Mouse (Mus musculus): Measurements from ENCODE around the gene Rbp1. TPM values are rescaled to one million over a fixed set of nuclear protein-coding genes. Genes with fewer than 3 reads are reported as not detected.

The Rbp1 gene
- polyA plus RNA-seq, 1 experiment from 2014 or later: 31.7 TPM

DNA sequence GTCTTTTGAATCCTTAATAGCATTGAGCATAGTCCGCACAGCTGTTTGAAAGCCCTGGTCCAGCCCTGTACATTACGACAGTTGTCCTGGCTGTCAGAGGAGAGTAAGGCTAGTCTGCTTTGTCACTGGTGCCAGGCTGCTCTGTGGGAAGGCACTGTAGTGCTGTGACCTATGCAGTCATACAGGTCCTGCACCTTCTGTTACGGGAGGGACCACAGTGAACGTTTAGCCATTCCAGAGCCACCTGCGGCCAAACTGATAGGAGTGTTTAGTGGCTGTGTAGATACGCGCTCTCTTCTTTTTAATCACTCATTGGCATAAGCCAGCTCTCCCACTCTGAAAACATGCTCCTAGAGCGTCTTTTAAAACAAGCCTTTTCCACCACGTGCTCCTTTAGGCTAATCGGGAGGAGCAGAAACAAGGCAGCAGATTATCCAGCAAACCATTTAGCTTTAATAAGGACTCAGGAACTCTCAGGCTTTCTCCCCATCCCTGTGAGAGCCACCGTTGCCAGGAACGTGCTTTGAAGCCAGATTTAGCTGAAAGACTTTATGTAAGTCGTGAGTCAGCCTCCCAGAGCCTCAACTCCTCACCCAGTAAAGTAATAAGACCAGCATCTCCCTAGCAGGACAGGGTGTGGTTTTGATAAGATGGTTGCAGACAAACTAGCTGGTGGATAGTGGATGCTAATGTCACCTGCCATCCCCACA lies 22.4 kb upstream of the Rbp1 start:
- H3K4me1 ChIP-seq (replicated peaks): peaks cover 9% of the 10 kb centered on the region; the same call in 1 of the 2 replicates
- no peak for ATAC-seq (ENCODE audit: low read depth)
- no peaks in the 10 kb centered on the region for H3K9me3 ChIP-seq (replicated peaks)
- H3K27me3 ChIP-seq: no peaks in the 10 kb centered on the region
- no peak overlapping the region for H3K9ac ChIP-seq
- H3K4me2 ChIP-seq: no peak overlapping the region
- no peak overlapping the region for H3K4me3 ChIP-seq (replicated peaks)
- no peak for DNase-seq
- 76% methylated on average over 13 of the region's 13 CpGs for WGBS (ENCODE audit: insufficient replicate concordance)
- H3K27ac ChIP-seq: no peak overlapping the region
- H3K36me3 ChIP-seq: peaks cover 46% of the 10 kb centered on the region

DNA sequence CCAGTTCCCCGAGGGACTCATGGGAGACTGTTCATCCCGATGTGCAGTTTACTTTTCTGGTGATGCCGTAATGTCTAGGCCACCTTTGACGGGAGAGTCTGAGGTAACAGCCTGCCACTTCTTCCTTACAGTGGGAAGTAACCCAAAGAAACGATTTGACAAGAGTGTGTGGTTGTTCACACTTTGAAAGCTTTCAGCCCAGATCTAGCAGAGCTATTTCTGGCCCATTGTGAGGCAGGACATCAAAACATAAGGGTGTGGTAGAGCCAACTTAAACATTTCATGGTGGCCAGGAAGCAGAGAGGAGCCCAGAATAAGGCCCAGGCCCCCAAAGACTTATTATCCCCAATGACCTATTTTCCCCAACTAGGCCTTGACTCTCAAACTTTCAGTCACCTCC lies 21.1 kb upstream of the Rbp1 start:
- DNase-seq: no peak
- 75% methylated on average over 5 of the region's 5 CpGs for WGBS (ENCODE audit: insufficient replicate concordance)

GRCm38 (mm10) chr9:98407771-98408170 lies 15.0 kb upstream of the Rbp1 start:
- no peaks in the 10 kb centered on the region for H3K27me3 ChIP-seq
- DNase-seq (no peak), ATAC-seq (ENCODE audit: low read depth) (no peak)
- H3K9me3 ChIP-seq (replicated peaks): no peaks in the 10 kb centered on the region
- H3K36me3 ChIP-seq: peaks cover 87% of the 10 kb centered on the region
- no peak overlapping the region for H3K4me2 ChIP-seq
- WGBS (ENCODE audit: insufficient replicate concordance): 88% methylated on average over 12 of the region's 12 CpGs
- H3K4me1 ChIP-seq (replicated peaks): no peaks in the 10 kb centered on the region
- no peak overlapping the region for H3K27ac ChIP-seq
- no peak overlapping the region for H3K9ac ChIP-seq
- no peak overlapping the region for H3K4me3 ChIP-seq (replicated peaks)

More for the DNA sequence above, 21.1 kb upstream of the Rbp1 start:
- Histone ChIP-seq H3K4me3 (replicated peaks) (no peak overlapping the region), H3K9ac (no peak overlapping the region), H3K9me3 (replicated peaks) (no peaks in the 10 kb centered on the region), H3K27me3 (no peaks in the 10 kb centered on the region), H3K27ac (no peak overlapping the region), H3K4me1 (replicated peaks) (peaks cover 9% of the 10 kb centered on the region; the same call in 1 of the 2 replicates), H3K4me2 (no peak overlapping the region), H3K36me3 (peaks cover 59% of the 10 kb centered on the region)
- no peak for ATAC-seq (ENCODE audit: low read depth)

GRCm38 (mm10) chr9:98409137-98409536 lies 13.6 kb upstream of the Rbp1 start:
- WGBS (ENCODE audit: insufficient replicate concordance): 24% methylated on average over 3 of the region's 3 CpGs
- Histone ChIP-seq H3K27ac (no peak overlapping the region), H3K4me2 (no peak overlapping the region), H3K9ac (no peak overlapping the region), H3K9me3 (replicated peaks) (no peaks in the 10 kb centered on the region), H3K4me1 (replicated peaks) (no peaks in the 10 kb centered on the region), H3K27me3 (no peaks in the 10 kb centered on the region), H3K4me3 (replicated peaks) (no peak overlapping the region), H3K36me3 (peaks cover 82% of the 10 kb centered on the region)
- DNase-seq (peak; percentile 52), ATAC-seq (ENCODE audit: low read depth) (peak; percentile 48)

- no peaks in the 10 kb centered on the region for H3K27me3 ChIP-seq
- H3K9ac ChIP-seq: no peak overlapping the region
- ATAC-seq (ENCODE audit: low read depth): no peak
- H3K4me3 ChIP-seq (replicated peaks): no peak overlapping the region
- no peak overlapping the region for H3K27ac ChIP-seq
- H3K36me3 ChIP-seq: peaks cover 28% of the 10 kb centered on the region; the same call in 1 of the 2 replicates
- H3K4me1 ChIP-seq (replicated peaks): no peaks in the 10 kb centered on the region
- no peaks in the 10 kb centered on the region for H3K9me3 ChIP-seq (replicated peaks)
- DNase-seq: no peak
- 70% methylated on average over 4 of the region's 4 CpGs for WGBS (ENCODE audit: insufficient replicate concordance)
- no peak overlapping the region for H3K4me2 ChIP-seq
Measured at GRCm38 (mm10) chr9:98415427-98415826, 7.3 kb upstream of the Rbp1 start.

DNA sequence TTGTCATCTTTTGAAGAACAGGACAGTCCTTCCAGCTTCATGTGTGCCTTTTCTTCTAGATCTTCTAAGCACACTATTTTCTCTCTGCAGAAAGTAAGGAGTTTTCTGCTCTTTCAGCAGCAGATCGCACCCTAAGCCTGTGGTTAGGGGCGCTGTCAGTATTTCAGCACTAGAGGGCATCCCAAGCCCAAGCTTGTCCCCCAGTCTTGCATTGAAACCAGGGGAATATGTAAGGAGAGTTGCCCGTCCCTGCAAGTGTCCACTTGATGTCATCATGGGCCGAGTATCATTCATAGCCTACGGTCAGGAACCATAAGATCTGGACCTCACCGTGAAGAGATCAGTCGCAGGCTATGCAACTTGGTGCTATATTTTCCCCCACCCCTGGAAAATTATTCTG lies 4.8 kb upstream of the Rbp1 start:
- Histone ChIP-seq H3K9me3 (replicated peaks) (no peaks in the 10 kb centered on the region), H3K4me3 (replicated peaks) (no peak overlapping the region), H3K4me2 (no peak overlapping the region), H3K27ac (no peak overlapping the region), H3K36me3 (peaks cover 10% of the 10 kb centered on the region; the same call in 1 of the 2 replicates), H3K9ac (no peak overlapping the region), H3K4me1 (replicated peaks) (peaks cover 13% of the 10 kb centered on the region), H3K27me3 (peaks cover under 1% of the 10 kb centered on the region; the same call in 1 of the 2 replicates)
- ATAC-seq (ENCODE audit: low read depth) (peak; percentile 30; the same call in 1 of the 2 replicates), DNase-seq (no peak)
- 40% methylated on average over 7 of the region's 7 CpGs for WGBS (ENCODE audit: insufficient replicate concordance)

DNA sequence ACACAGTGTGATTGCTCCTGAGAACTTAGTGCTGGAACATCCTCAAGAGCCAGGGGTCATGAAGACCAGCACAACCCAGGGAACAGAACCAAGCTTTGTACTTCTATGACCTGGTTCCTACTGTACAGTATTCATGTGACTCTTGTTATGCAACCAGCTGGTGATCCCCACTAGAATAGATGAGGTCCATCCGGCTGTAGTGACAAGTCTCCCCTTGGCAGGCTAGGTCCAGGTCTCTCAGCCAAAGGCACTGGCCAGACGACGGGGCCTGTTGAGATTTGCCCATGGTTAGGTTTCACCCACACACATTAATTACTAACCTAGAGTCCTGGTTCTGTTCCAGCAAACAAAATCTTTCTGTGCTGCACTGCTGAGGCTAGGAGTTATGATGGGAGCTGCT lies 4.4 kb upstream of the Rbp1 start:
- ATAC-seq (ENCODE audit: low read depth) (no peak), DNase-seq (no peak)
- Histone ChIP-seq H3K36me3 (peaks cover 6% of the 10 kb centered on the region; the same call in 1 of the 2 replicates), H3K4me2 (no peak overlapping the region), H3K27ac (no peak overlapping the region), H3K9ac (no peak overlapping the region), H3K4me3 (replicated peaks) (no peak overlapping the region), H3K9me3 (replicated peaks) (no peaks in the 10 kb centered on the region), H3K27me3 (peaks cover 4% of the 10 kb centered on the region; the same call in 1 of the 2 replicates), H3K4me1 (replicated peaks) (peaks cover 15% of the 10 kb centered on the region)
- WGBS (ENCODE audit: insufficient replicate concordance): 73% methylated on average over 3 of the region's 3 CpGs

GRCm38 (mm10) chr9:98420666-98421065 lies 2.1 kb upstream of the Rbp1 start:
- H3K4me3 ChIP-seq (replicated peaks): no peak overlapping the region
- no peak for DNase-seq
- 37% methylated on average over 1 of the region's 1 CpGs for WGBS (ENCODE audit: insufficient replicate concordance)
- H3K9ac ChIP-seq: no peak overlapping the region
- H3K27ac ChIP-seq: no peak overlapping the region
- H3K9me3 ChIP-seq (replicated peaks): no peaks in the 10 kb centered on the region
- ATAC-seq (ENCODE audit: low read depth): no peak
- H3K36me3 ChIP-seq: no peaks in the 10 kb centered on the region
- peaks cover 22% of the 10 kb centered on the region for H3K4me1 ChIP-seq (replicated peaks)
- H3K4me2 ChIP-seq: no peak overlapping the region
- H3K27me3 ChIP-seq: peaks cover 26% of the 10 kb centered on the region

- peaks cover 33% of the 10 kb centered on the region for H3K27me3 ChIP-seq
- no peak for ATAC-seq (ENCODE audit: low read depth)
- H3K36me3 ChIP-seq: no peaks in the 10 kb centered on the region
- no peak for DNase-seq
- no peak overlapping the region for H3K9ac ChIP-seq
- 43% methylated on average over 3 of the region's 3 CpGs for WGBS (ENCODE audit: insufficient replicate concordance)
- no peak overlapping the region for H3K4me2 ChIP-seq
- no peak overlapping the region for H3K4me3 ChIP-seq (replicated peaks)
- peak overlapping the region; percentile 74 for H3K27ac ChIP-seq
- no peaks in the 10 kb centered on the region for H3K9me3 ChIP-seq (replicated peaks)
- peaks cover 33% of the 10 kb centered on the region for H3K4me1 ChIP-seq (replicated peaks)
Measured at GRCm38 (mm10) chr9:98421903-98422302, 858 bp upstream of the Rbp1 start.

DNA sequence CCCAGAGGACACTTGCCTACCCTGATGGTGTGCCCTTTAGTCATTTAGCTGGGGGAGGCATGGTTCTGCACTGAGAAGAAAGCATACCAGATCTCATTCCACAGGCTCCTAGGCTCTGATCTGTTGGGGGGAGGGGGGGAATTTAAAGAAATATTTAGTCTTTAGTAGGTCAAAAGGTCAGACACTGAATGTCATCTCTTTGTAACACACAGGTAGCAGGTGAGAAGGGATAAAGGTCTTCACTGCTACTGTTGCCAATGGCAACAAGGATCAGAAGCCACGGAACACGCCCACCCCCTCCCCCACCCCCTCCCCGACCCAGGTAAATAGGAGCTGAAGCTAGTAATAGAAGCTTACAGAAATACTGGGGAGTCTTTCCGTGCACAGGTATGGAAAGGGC lies 930 bp downstream of the Rbp1 start:
- Histone ChIP-seq H3K4me3 (replicated peaks) (no peak overlapping the region), H3K9ac (no peak overlapping the region), H3K27ac (peak overlapping the region; percentile 74), H3K27me3 (peaks cover 33% of the 10 kb centered on the region), H3K36me3 (no peaks in the 10 kb centered on the region), H3K4me2 (peak overlapping the region; percentile 64), H3K4me1 (replicated peaks) (peaks cover 51% of the 10 kb centered on the region), H3K9me3 (replicated peaks) (no peaks in the 10 kb centered on the region)
- DNase-seq (no peak), ATAC-seq (ENCODE audit: low read depth) (no peak)
- WGBS (ENCODE audit: insufficient replicate concordance): 22% methylated on average over 4 of the region's 4 CpGs

DNA sequence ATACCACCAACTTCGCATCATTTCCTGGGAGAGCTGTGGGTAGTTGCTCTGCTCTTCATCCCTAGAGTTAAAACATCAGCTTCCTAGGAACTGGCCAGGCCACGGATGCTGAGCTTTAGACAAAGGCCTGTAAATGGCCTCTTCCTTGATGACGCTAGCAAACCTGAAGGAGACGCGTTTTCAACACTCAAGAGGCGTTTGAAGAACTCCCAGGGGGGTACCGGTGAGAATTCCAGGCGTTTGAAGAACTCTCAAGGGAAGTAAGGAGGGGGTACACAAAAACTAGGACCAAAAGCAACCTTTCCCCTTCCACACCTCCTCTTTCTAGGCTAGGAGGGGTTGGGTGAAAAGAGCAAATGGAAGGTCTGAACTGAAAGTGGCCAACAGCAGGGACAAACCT lies 1.5 kb downstream of the Rbp1 start:
- no peak for DNase-seq
- peak overlapping the region; percentile 60 for H3K4me3 ChIP-seq (replicated peaks)
- peak overlapping the region; percentile 64 for H3K4me2 ChIP-seq
- no peaks in the 10 kb centered on the region for H3K36me3 ChIP-seq
- H3K9me3 ChIP-seq (replicated peaks): no peaks in the 10 kb centered on the region
- 6% methylated on average over 8 of the region's 8 CpGs for WGBS (ENCODE audit: insufficient replicate concordance)
- H3K27me3 ChIP-seq: peaks cover 33% of the 10 kb centered on the region
- H3K27ac ChIP-seq: peak overlapping the region; percentile 62
- peak overlapping the region; percentile 27; the same call in 1 of the 2 replicates for H3K9ac ChIP-seq
- ATAC-seq (ENCODE audit: low read depth): no peak
- H3K4me1 ChIP-seq (replicated peaks): peaks cover 57% of the 10 kb centered on the region

GRCm38 (mm10) chr9:98424725-98425210 lies 2.0 kb downstream of the Rbp1 start:
- no peaks in the 10 kb centered on the region for H3K9me3 ChIP-seq (replicated peaks)
- H3K4me2 ChIP-seq: peak overlapping the region; percentile 64
- peaks cover 62% of the 10 kb centered on the region for H3K4me1 ChIP-seq (replicated peaks)
- peak overlapping the region; percentile 64 for H3K9ac ChIP-seq
- no peaks in the 10 kb centered on the region for H3K36me3 ChIP-seq
- 3% methylated on average over 40 of the region's 42 CpGs for WGBS (ENCODE audit: insufficient replicate concordance)
- H3K27ac ChIP-seq: peak overlapping the region; percentile 53
- DNase-seq (peak; percentile 9), ATAC-seq (ENCODE audit: low read depth) (peak; percentile 35)
- peaks cover 33% of the 10 kb centered on the region for H3K27me3 ChIP-seq
- H3K4me3 ChIP-seq (replicated peaks): peak overlapping the region; percentile 60
